Mouse (Mus musculus): Measurements from ENCODE around the gene Olfr485. TPM values are rescaled to one million over a fixed set of nuclear protein-coding genes. Genes with fewer than 3 reads are reported as not detected.
"Not testable (repeated sequence)": the region's sequence is repeated elsewhere in the genome, so short reads cannot be mapped to it uniquely, and the experiment has no call there.

Olfr485 gene
- polyA plus RNA-seq (2015; fragmentation: Nextera tagmentation; extraction: Ambion mirVana): not detected in 2 replicates

DNA sequence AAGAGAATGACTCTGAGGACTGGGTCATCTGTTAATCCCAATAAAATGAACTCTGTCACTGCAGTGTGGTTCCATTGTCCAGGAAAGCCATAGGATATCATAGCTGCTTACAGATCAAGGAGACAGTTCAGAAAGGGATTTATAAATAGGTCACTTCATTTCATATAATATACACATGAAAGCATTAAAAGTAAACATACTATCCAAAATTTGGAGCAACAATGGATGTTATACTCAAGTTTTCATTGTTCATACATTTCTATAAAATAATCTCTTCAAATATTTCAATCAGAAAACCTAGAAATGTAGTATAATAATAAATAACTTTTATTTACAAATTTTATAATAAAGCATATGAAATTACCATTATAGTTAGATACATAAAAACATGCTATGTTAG is at the start of gene Olfr485:
Gene Olfr485 (minus strand): TSS at position 101 of the 400 bp plus-strand sequence.
- Histone ChIP-seq H3K4me3 (ENCODE audit: low read depth, low read length) (no peak within 1 kb of the TSS), H3K4me1 (replicated peaks; ENCODE audit: control insufficient read depth, insufficient read depth, low read length) (no peaks in the 10 kb centered on the region), H3K27ac (ENCODE audit: low read depth, low read length) (no peak within 1 kb of the TSS), H3K27me3 (replicated peaks; ENCODE audit: control insufficient read depth, insufficient read depth, low read length) (no peaks in the 10 kb centered on the region), H3K4me2 (replicated peaks; ENCODE audit: low read depth) (no peak within 1 kb of the TSS), H3K9me3 (ENCODE audit: control insufficient read depth) (no peaks in the 10 kb centered on the region), H3K9ac (ENCODE audit: low read depth, low read length) (no peak within 1 kb of the TSS), H3K36me3 (ENCODE audit: control insufficient read depth, insufficient read depth) (no peaks in the 10 kb centered on the region)
- ATAC-seq: no peak
- TF ChIP-seq CTCF (IDR thresholded peaks at IDR 0.05; ENCODE audit: low read depth): no peak

DNA sequence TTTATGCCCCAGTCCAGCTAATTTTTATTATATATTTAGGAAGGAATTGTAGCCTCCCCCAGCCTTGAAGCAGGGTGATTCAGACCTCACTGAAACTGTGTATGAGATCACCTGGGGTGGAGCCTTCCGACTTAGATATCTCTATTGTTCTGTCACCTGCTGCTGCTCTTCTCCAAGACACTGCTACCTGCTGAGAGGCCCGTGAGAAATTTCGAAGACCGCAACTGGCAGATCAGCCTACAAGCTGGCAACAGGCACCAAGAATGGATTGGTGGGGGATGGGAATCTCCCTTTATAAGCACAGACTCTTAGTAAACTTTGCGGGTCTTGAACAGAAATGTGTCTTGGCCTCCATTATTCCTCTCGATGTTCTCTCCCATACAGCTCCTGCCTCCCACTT is 37.3 kb upstream of the Olfr485 start:
- WGBS: 74% methylated on average over 6 of the region's 6 CpGs
- no peak for TF ChIP-seq CTCF (IDR thresholded peaks at IDR 0.05; ENCODE audit: low read depth)
- no peaks in the 10 kb centered on the region for H3K4me1 ChIP-seq (replicated peaks; ENCODE audit: control insufficient read depth, insufficient read depth, low read length)
- H3K4me2 ChIP-seq (replicated peaks; ENCODE audit: low read depth): no peak overlapping the region
- no peak overlapping the region for H3K27ac ChIP-seq (ENCODE audit: low read depth, low read length)
- no peaks in the 10 kb centered on the region for H3K27me3 ChIP-seq (replicated peaks; ENCODE audit: control insufficient read depth, insufficient read depth, low read length)
- H3K9ac ChIP-seq (ENCODE audit: low read depth, low read length): no peak overlapping the region
- no peak overlapping the region for H3K4me3 ChIP-seq (ENCODE audit: low read depth, low read length)
- ATAC-seq: no peak
- no peaks in the 10 kb centered on the region for H3K9me3 ChIP-seq (ENCODE audit: control insufficient read depth)
- no peaks in the 10 kb centered on the region for H3K36me3 ChIP-seq (ENCODE audit: control insufficient read depth, insufficient read depth)

DNA sequence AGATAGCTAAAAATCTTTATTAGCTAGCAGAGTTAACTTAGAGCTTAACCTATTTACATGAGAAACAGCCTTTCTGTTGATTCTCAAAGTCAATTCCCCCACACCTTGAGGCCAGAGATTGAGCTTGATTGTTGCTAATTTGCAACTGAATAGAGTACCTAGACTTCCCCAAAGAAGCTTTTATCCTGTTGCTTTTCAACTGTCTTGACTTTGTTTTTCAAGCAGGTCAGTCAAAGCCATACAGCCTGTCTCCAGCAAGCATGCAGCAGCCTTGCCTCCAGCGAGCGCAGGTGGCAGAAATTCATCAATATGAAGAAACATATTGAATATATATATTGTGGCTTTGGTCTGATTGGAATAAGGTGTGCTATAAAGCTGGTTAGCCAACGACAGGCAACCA is 36.7 kb upstream of the Olfr485 start:
- not testable (repeated sequence) for ATAC-seq; H3K27ac ChIP-seq (ENCODE audit: low read depth, low read length); H3K4me1 ChIP-seq (replicated peaks; ENCODE audit: control insufficient read depth, insufficient read depth, low read length); H3K9me3 ChIP-seq (ENCODE audit: control insufficient read depth); H3K4me3 ChIP-seq (ENCODE audit: low read depth, low read length); H3K36me3 ChIP-seq (ENCODE audit: control insufficient read depth, insufficient read depth); H3K9ac ChIP-seq (ENCODE audit: low read depth, low read length); H3K27me3 ChIP-seq (replicated peaks; ENCODE audit: control insufficient read depth, insufficient read depth, low read length); H3K4me2 ChIP-seq (replicated peaks; ENCODE audit: low read depth)
- WGBS: 61% methylated on average over 3 of the region's 3 CpGs

- 63% methylated on average over 1 of the region's 1 CpGs for WGBS
- not testable (repeated sequence) for H3K4me3 ChIP-seq (ENCODE audit: low read depth, low read length); H3K9me3 ChIP-seq (ENCODE audit: control insufficient read depth); H3K36me3 ChIP-seq (ENCODE audit: control insufficient read depth, insufficient read depth); H3K4me2 ChIP-seq (replicated peaks; ENCODE audit: low read depth); H3K27me3 ChIP-seq (replicated peaks; ENCODE audit: control insufficient read depth, insufficient read depth, low read length); ATAC-seq; H3K27ac ChIP-seq (ENCODE audit: low read depth, low read length); H3K4me1 ChIP-seq (replicated peaks; ENCODE audit: control insufficient read depth, insufficient read depth, low read length); H3K9ac ChIP-seq (ENCODE audit: low read depth, low read length)
These were observed 33.0 kb upstream of the Olfr485 start for GRCm38 (mm10) chr7:108192714-108193113.

- H3K4me2 ChIP-seq (replicated peaks; ENCODE audit: low read depth); H3K4me3 ChIP-seq (ENCODE audit: low read depth, low read length); H3K9ac ChIP-seq (ENCODE audit: low read depth, low read length); H3K4me1 ChIP-seq (replicated peaks; ENCODE audit: control insufficient read depth, insufficient read depth, low read length); H3K27me3 ChIP-seq (replicated peaks; ENCODE audit: control insufficient read depth, insufficient read depth, low read length); ATAC-seq; H3K9me3 ChIP-seq (ENCODE audit: control insufficient read depth); H3K36me3 ChIP-seq (ENCODE audit: control insufficient read depth, insufficient read depth); H3K27ac ChIP-seq (ENCODE audit: low read depth, low read length): not testable (repeated sequence)
- WGBS: 55% methylated on average over 2 of the region's 2 CpGs
These were observed 31.5 kb upstream of the Olfr485 start for GRCm38 (mm10) chr7:108191196-108191595.

DNA sequence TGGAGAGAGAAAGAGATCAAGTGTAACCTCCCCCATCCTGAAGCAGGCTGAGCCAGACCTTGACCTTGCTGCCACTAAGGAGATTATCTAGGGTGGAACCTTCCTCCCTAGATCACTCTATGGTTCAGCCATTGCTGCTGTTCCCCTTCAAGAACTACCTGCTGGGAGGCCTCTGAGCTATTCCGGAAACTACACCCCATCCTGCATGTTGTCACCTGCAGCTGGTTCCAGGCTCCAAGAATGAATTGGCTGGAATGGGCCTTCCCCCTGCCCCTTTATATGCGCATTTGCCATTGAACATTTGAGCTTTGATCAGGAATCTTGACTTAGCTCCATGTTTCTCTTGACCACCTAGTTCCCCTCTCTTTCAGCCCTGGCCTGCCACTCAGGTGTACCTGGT is 25.6 kb upstream of the Olfr485 start:
- not testable (repeated sequence) for H3K36me3 ChIP-seq (ENCODE audit: control insufficient read depth, insufficient read depth); H3K27me3 ChIP-seq (replicated peaks; ENCODE audit: control insufficient read depth, insufficient read depth, low read length); H3K27ac ChIP-seq (ENCODE audit: low read depth, low read length); H3K9ac ChIP-seq (ENCODE audit: low read depth, low read length); H3K4me3 ChIP-seq (ENCODE audit: low read depth, low read length); H3K4me1 ChIP-seq (replicated peaks; ENCODE audit: control insufficient read depth, insufficient read depth, low read length); H3K9me3 ChIP-seq (ENCODE audit: control insufficient read depth); H3K4me2 ChIP-seq (replicated peaks; ENCODE audit: low read depth); ATAC-seq
- WGBS: 92% methylated on average over 2 of the region's 2 CpGs

DNA sequence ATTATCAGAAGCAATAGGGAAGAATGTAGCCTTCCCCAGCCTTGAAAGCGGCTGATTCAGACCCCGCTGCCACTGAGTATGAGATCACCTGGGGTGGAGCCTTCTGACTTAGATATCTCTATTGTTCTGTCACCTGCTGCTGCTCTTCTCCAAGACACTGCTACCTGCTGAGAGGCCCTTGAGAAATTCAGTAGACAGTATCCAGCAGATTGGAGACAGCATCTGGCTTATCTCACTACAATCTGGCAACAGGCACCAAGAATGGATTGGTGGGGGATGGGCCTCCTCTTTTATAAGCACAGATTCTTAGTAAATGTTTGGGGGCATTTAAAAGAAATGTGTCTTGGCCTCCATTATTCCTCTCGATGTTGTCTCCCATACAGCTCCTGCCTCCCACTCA is 24.7 kb upstream of the Olfr485 start:
- H3K4me2 ChIP-seq (replicated peaks; ENCODE audit: low read depth); H3K27me3 ChIP-seq (replicated peaks; ENCODE audit: control insufficient read depth, insufficient read depth, low read length); H3K36me3 ChIP-seq (ENCODE audit: control insufficient read depth, insufficient read depth); H3K9me3 ChIP-seq (ENCODE audit: control insufficient read depth); ATAC-seq; H3K9ac ChIP-seq (ENCODE audit: low read depth, low read length); H3K4me3 ChIP-seq (ENCODE audit: low read depth, low read length); H3K27ac ChIP-seq (ENCODE audit: low read depth, low read length); H3K4me1 ChIP-seq (replicated peaks; ENCODE audit: control insufficient read depth, insufficient read depth, low read length): not testable (repeated sequence)
- 64% methylated on average over 3 of the region's 3 CpGs for WGBS

- not testable (repeated sequence) for H3K4me2 ChIP-seq (replicated peaks; ENCODE audit: low read depth); H3K9me3 ChIP-seq (ENCODE audit: control insufficient read depth); H3K27ac ChIP-seq (ENCODE audit: low read depth, low read length); H3K27me3 ChIP-seq (replicated peaks; ENCODE audit: control insufficient read depth, insufficient read depth, low read length); H3K4me3 ChIP-seq (ENCODE audit: low read depth, low read length); H3K4me1 ChIP-seq (replicated peaks; ENCODE audit: control insufficient read depth, insufficient read depth, low read length); ATAC-seq; H3K36me3 ChIP-seq (ENCODE audit: control insufficient read depth, insufficient read depth); H3K9ac ChIP-seq (ENCODE audit: low read depth, low read length)
- 82% methylated on average over 1 of the region's 1 CpGs for WGBS
These were observed 13.0 kb upstream of the Olfr485 start, which contains the start of gene Olfr486 for GRCm38 (mm10) chr7:108172642-108173041. Gene Olfr486, minus strand, starts transcription at chr7:108172742.

Data from intestine, postnatal 0 days (tissue).